Comparison of ENCODE assay signal across 18 mouse cellular contexts in genomic region chr5:37261734-37262133, GRCm38 (mm10). TPM values are rescaled to one million over a fixed set of nuclear protein-coding genes. Genes with fewer than 3 reads are reported as not detected.
DNase-seq lines count a peak whose midpoint lies in the region; ATAC-seq and TF ChIP-seq lines count a peak whose summit lies in the region.
"Had no signal": no experiment of that assay in that cellular context is flagged by ENCODE, and none has a peak within 500 bp of the region (broad histone marks: within the 10 kb centered on the region; RNA-seq: fewer than 3 reads in every experiment).

No protein-coding gene starts in this region.

- peaks cover 17% of the 10 kb centered on the region for H3K36me3 ChIP-seq in midbrain, embryonic 12.5 days
- peaks cover 18% of the 10 kb centered on the region for H3K36me3 ChIP-seq in midbrain, embryonic 10.5 days
- H3K36me3 ChIP-seq in forebrain, postnatal 0 days (ENCODE audit: insufficient read depth), result peaks cover 17% of the 10 kb centered on the region
- peaks cover 13% of the 10 kb centered on the region for H3K36me3 ChIP-seq in hindbrain, postnatal 0 days (ENCODE audit: insufficient read depth, low read length)
- no peaks in the 10 kb centered on the region for H3K36me3 ChIP-seq in thymus, adult 2 months (ENCODE audit: control insufficient read depth, insufficient read depth, low read length)
- H3K36me3 ChIP-seq: heart, embryonic 13.5 days; liver, embryonic 13.5 days had no signal

- no peaks in the 10 kb centered on the region for H3K27me3 ChIP-seq in midbrain, embryonic 12.5 days
- no peaks in the 10 kb centered on the region for H3K27me3 ChIP-seq in midbrain, embryonic 10.5 days (ENCODE audit: low read depth, poor library complexity, severe bottlenecking)
- no peaks in the 10 kb centered on the region for H3K27me3 ChIP-seq in forebrain, postnatal 0 days (ENCODE audit: insufficient read depth, low read length)
- no peaks in the 10 kb centered on the region for H3K27me3 ChIP-seq in hindbrain, postnatal 0 days (ENCODE audit: insufficient read depth, low read length)
- H3K27me3 ChIP-seq in thymus, adult 2 months (ENCODE audit: control insufficient read depth, insufficient read depth, low read length), result no peaks in the 10 kb centered on the region
- H3K27me3 ChIP-seq: heart, embryonic 13.5 days; liver, embryonic 13.5 days had no signal

- no peak overlapping the region for H3K4me2 ChIP-seq in midbrain, embryonic 12.5 days (replicated peaks)
- H3K4me2 ChIP-seq in forebrain, postnatal 0 days (ENCODE audit: low read depth), result no peak overlapping the region
- H3K4me2 ChIP-seq in hindbrain, postnatal 0 days (ENCODE audit: low read depth, low read length), result no peak overlapping the region
- H3K4me2 ChIP-seq: heart, embryonic 13.5 days; liver, embryonic 13.5 days had no signal

- H3K9me3 ChIP-seq in midbrain, embryonic 12.5 days, result no peaks in the 10 kb centered on the region
- H3K9me3 ChIP-seq in midbrain, embryonic 10.5 days (replicated peaks), result no peaks in the 10 kb centered on the region
- H3K9me3 ChIP-seq in forebrain, postnatal 0 days (ENCODE audit: low read length), result no peaks in the 10 kb centered on the region
- no peaks in the 10 kb centered on the region for H3K9me3 ChIP-seq in hindbrain, postnatal 0 days (ENCODE audit: low read length)
- H3K9me3 ChIP-seq: heart, embryonic 13.5 days; liver, embryonic 13.5 days; megakaryocyte, embryonic 14.5 days had no signal

- H3K4me3 ChIP-seq in midbrain, embryonic 12.5 days, result no peak overlapping the region
- no peak overlapping the region for H3K4me3 ChIP-seq in midbrain, embryonic 10.5 days
- no peak overlapping the region for H3K4me3 ChIP-seq in forebrain, postnatal 0 days (ENCODE audit: low read depth, low read length)
- H3K4me3 ChIP-seq in hindbrain, postnatal 0 days (ENCODE audit: low read length), result no peak overlapping the region
- no peak overlapping the region for H3K4me3 ChIP-seq in thymus, adult 2 months (ENCODE audit: control insufficient read depth, insufficient read depth, low read length)
- H3K4me3 ChIP-seq: heart, embryonic 13.5 days; liver, embryonic 13.5 days; megakaryocyte, embryonic 14.5 days had no signal

- DNase-seq in midbrain, embryonic 10.5 days (ENCODE audit: low spot score), result no peak
- peak; percentile 42 for DNase-seq in forebrain, postnatal 0 days
- DNase-seq in hindbrain, postnatal 0 days (ENCODE audit: low spot score), result peak; percentile 48
- peak; percentile 9 for DNase-seq in retina, postnatal 1 day
- no peak for DNase-seq in thymus, adult 2 months
- DNase-seq in right cerebral cortex, postnatal 4 days, result no peak
- DNase-seq: adrenal gland, postnatal 10 days; cerebellum, adult 8-10 months; embryo, embryonic 11 days; kidney, adult 8-10 months; kidney, postnatal 36 days; liver, embryonic 13.5 days had no signal

- H3K27ac ChIP-seq in midbrain, embryonic 12.5 days (replicated peaks), result no peak overlapping the region; the same call in 1 of the 2 replicates
- no peak overlapping the region for H3K27ac ChIP-seq in midbrain, embryonic 10.5 days (replicated peaks)
- H3K27ac ChIP-seq in forebrain, postnatal 0 days (ENCODE audit: low read depth, low read length), result no peak overlapping the region
- H3K27ac ChIP-seq in hindbrain, postnatal 0 days, result no peak overlapping the region
- H3K27ac ChIP-seq in thymus, adult 2 months (ENCODE audit: control insufficient read depth, insufficient read depth, low read length), result no peak overlapping the region
- H3K27ac ChIP-seq: heart, embryonic 13.5 days; liver, embryonic 13.5 days had no signal

- no peak for TF ChIP-seq POLR2A in thymus, adult 2 months (IDR thresholded peaks at IDR 0.05; ENCODE audit: control insufficient read depth, extremely low read depth, insufficient read depth, low read length, poor library complexity)

- TF ChIP-seq CTCF in forebrain, postnatal 0 days (IDR thresholded peaks at IDR 0.05; ENCODE audit: low read depth), result peak; percentile 13; the same call in 1 of the 2 replicates
- TF ChIP-seq CTCF in hindbrain, postnatal 0 days (IDR thresholded peaks at IDR 0.05; ENCODE audit: low read depth), result no peak
- no peak for TF ChIP-seq CTCF in thymus, adult 2 months (IDR thresholded peaks at IDR 0.05; ENCODE audit: borderline replicate concordance, control insufficient read depth, extremely low read depth, insufficient read depth, low read length, poor library complexity)

- H3K4me1 ChIP-seq in midbrain, embryonic 12.5 days, result peaks cover 37% of the 10 kb centered on the region
- H3K4me1 ChIP-seq in midbrain, embryonic 10.5 days, result peaks cover 22% of the 10 kb centered on the region
- peaks cover 7% of the 10 kb centered on the region; the same call in 1 of the 2 replicates for H3K4me1 ChIP-seq in forebrain, postnatal 0 days (ENCODE audit: insufficient read depth)
- 0 out of 2 replicates have a peak, but pooled peaks cover 6% of the 10 kb centered on the region for H3K4me1 ChIP-seq in hindbrain, postnatal 0 days (ENCODE audit: insufficient read depth, low read length)
- no peaks in the 10 kb centered on the region for H3K4me1 ChIP-seq in thymus, adult 2 months (replicated peaks; ENCODE audit: control insufficient read depth, insufficient read depth, low read length)
- H3K4me1 ChIP-seq: heart, embryonic 13.5 days; liver, embryonic 13.5 days; megakaryocyte, embryonic 14.5 days had no signal

- peak; percentile 36 for ATAC-seq in midbrain, embryonic 12.5 days (ENCODE audit: low FRiP score, low read depth)
- ATAC-seq in forebrain, postnatal 0 days, result peak; percentile 81
- peak; percentile 39; the same call in 1 of the 2 replicates for ATAC-seq in hindbrain, postnatal 0 days
- ATAC-seq: CD4-positive, CD25-positive, alpha-beta regulatory T cell, adult 4 months had no signal

- WGBS in midbrain, embryonic 12.5 days, result 68% methylated on average over 5 of the region's 5 CpGs
- 85% methylated on average over 5 of the region's 5 CpGs for WGBS in midbrain, embryonic 10.5 days
- 58% methylated on average over 5 of the region's 5 CpGs for WGBS in forebrain, postnatal 0 days
- 35% methylated on average over 5 of the region's 5 CpGs for WGBS in hindbrain, postnatal 0 days
- 87% methylated on average over 5 of the region's 5 CpGs for WGBS in thymus, adult 2 months

- H3K9ac ChIP-seq in midbrain, embryonic 12.5 days (replicated peaks), result no peak overlapping the region
- H3K9ac ChIP-seq in forebrain, postnatal 0 days, result no peak overlapping the region
- no peak overlapping the region for H3K9ac ChIP-seq in hindbrain, postnatal 0 days (replicated peaks; ENCODE audit: low read length)
- H3K9ac ChIP-seq: heart, embryonic 13.5 days; liver, embryonic 13.5 days had no signal

RNA-seq across cellular contexts. Expression of gene Crmp1, which starts 20.0 kb away (rescaled TPM):
- polyA plus RNA-seq in midbrain, embryonic 12.5 days (2016; fragmentation: Nextera tagmentation; extraction: Ambion mirVana), result 404 and 454 TPM in 2 replicates
- 142 and 235 TPM in 2 replicates for polyA plus RNA-seq in midbrain, embryonic 10.5 days (2016; fragmentation: Nextera tagmentation; extraction: Ambion mirVana)
- 965 and 1,074 TPM in 2 replicates for total RNA-seq in forebrain, postnatal 0 days (2014; rRNA removed)
- polyA plus RNA-seq in forebrain, postnatal 0 days (2015; fragmentation: Nextera tagmentation; extraction: Ambion mirVana), result 1,043 and 1,136 TPM in 2 replicates
- 1,015 and 1,414 TPM in 2 replicates for total RNA-seq in hindbrain, postnatal 0 days (2014; rRNA removed)
- polyA plus RNA-seq in hindbrain, postnatal 0 days (2015; fragmentation: Nextera tagmentation; extraction: Ambion mirVana), result 607 and 697 TPM in 2 replicates
- 2.8 and 3.8 TPM in 2 replicates for polyA plus RNA-seq in thymus, adult 2 months (2012; rRNA removed)
- total RNA-seq: hematopoietic stem cell, adult 5-6 weeks; MEL had no signal

Comparison
In these comparisons a context has a peak if more than half of its experiments do, and no peak if none do; other contexts are left out.
1. DNase-seq: peak in forebrain, postnatal 0 days (single experiment), hindbrain, postnatal 0 days (single experiment) and retina, postnatal 1 day (single experiment); none in midbrain, embryonic 10.5 days (single experiment), thymus, adult 2 months (single experiment) and right cerebral cortex, postnatal 4 days (single experiment).
2. RNA of gene Crmp1, which starts 20.0 kb away (polyA plus RNA-seq): 1,043 to 1,136 TPM in forebrain, postnatal 0 days, 607 to 697 TPM in hindbrain, postnatal 0 days, 404 to 454 TPM in midbrain, embryonic 12.5 days and 142 to 235 TPM in midbrain, embryonic 10.5 days; 2.8 to 3.8 TPM in thymus, adult 2 months; every median in the first group is over 10 times any median in the second.
3. Peak in every context shown above with its lines, with median percentiles within 50 percentile points of each other: ATAC-seq.